Mouse (Mus musculus): ENCODE data around the gene Mxra8.

DNA sequence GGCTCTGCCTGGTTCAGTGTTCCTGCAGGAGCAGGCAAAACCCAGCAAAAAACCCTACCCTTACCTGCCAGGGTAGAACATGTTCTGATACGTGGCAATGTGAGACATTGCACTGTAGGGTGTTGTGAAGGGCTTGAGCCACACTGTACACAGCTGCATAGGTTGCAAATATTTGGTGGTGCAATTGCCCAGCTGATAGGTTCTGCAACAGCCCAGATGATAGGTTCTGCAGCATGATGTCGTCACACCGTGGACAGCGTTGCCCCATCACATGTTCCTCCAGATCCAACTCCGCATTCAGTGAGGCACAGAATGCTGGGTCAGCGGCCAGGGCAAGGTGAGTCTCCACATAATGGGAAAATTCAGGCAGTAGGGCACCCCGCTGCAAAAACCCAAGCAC, 22.3 kb downstream of the Mxra8 start:
- TF ChIP-seq CTCF (IDR thresholded peaks at IDR 0.05; ENCODE audit: control insufficient read depth, insufficient read depth, insufficient replicate concordance, low read depth, low read length) (no peak), POLR2A (IDR thresholded peaks at IDR 0.05; ENCODE audit: control insufficient read depth, low read depth, low read length) (no peak)
